Mouse (Mus musculus) kidney, postnatal 4 days (tissue): ENCODE data around the gene Pcid2.
"Not testable (repeated sequence)": the region's sequence is repeated elsewhere in the genome, so short reads cannot be mapped to it uniquely, and the experiment has no call there.

ENCODE experiments used
- DNase-seq, 2 experiments: peaks; one replicate each; pipeline ENCODE4 v3.0.0; 2021; ENCODE audit warnings: mixed read lengths in 2 of 2

The Pcid2 gene

GRCm38 (mm10) chr8:13075579-13075978 is 29.7 kb downstream of the Pcid2 start:
- DNase-seq, result not testable (repeated sequence)

- no peak for DNase-seq
These were observed 30.2 kb downstream of the Pcid2 start for GRCm38 (mm10) chr8:13075044-13075443.

GRCm38 (mm10) chr8:13073255-13073654 is 32.0 kb downstream of the Pcid2 start:
- no peak for DNase-seq

- DNase-seq, result no peak
These were observed 42.1 kb downstream of the Pcid2 start for GRCm38 (mm10) chr8:13063112-13063511.

GRCm38 (mm10) chr8:13060441-13061150 is 44.7 kb downstream of the Pcid2 start, which contains the start of gene Proz:
Gene Proz (plus strand): TSS chr8:13060914.
- peak; percentile 42 to 66 for DNase-seq

GRCm38 (mm10) chr8:13057351-13057750 is 47.9 kb downstream of the Pcid2 start:
- DNase-seq, result peak in 1 of 2 experiments; percentile 17

GRCm38 (mm10) chr8:13050550-13050949 is 54.7 kb downstream of the Pcid2 start:
- DNase-seq, result no peak

GRCm38 (mm10) chr8:13047652-13048051 is 57.6 kb downstream of the Pcid2 start:
- DNase-seq, result no peak

GRCm38 (mm10) chr8:13041459-13041858 is 63.8 kb downstream of the Pcid2 start:
- DNase-seq, result no peak

- no peak for DNase-seq
These were observed 66.2 kb downstream of the Pcid2 start for GRCm38 (mm10) chr8:13039054-13039453.

GRCm38 (mm10) chr8:13037569-13037968 is 67.7 kb downstream of the Pcid2 start:
- DNase-seq, result peak; percentile 14 to 31

- DNase-seq, result no peak
These were observed 68.2 kb downstream of the Pcid2 start, which contains the start of gene F10 for GRCm38 (mm10) chr8:13037015-13037414. Gene F10 (plus strand): TSS chr8:13037308.

- no peak for DNase-seq
These were observed 68.9 kb downstream of the Pcid2 start for GRCm38 (mm10) chr8:13036346-13036812.

GRCm38 (mm10) chr8:13028482-13028881 is 76.8 kb downstream of the Pcid2 start:
- no peak for DNase-seq

- no peak for DNase-seq
These were observed 77.6 kb downstream of the Pcid2 start for GRCm38 (mm10) chr8:13027615-13028014.
